Mouse (Mus musculus): ENCODE results near the gene Spata31d1d. TPM values are rescaled to one million over a fixed set of nuclear protein-coding genes. Genes with fewer than 3 reads are reported as not detected.
A peak's percentile ranks its signal among the peaks of the same experiment; 100 is the strongest.
"Not testable (repeated sequence)": the region's sequence is repeated elsewhere in the genome, so short reads cannot be mapped to it uniquely, and the experiment has no call there.

Gene Spata31d1d
- polyA plus RNA-seq, 1 experiment from 2014 or later: not detected

GRCm38 (mm10) chr13:59750310-59750709 lies 18.8 kb upstream of the Spata31d1d start:
- no peaks in the 10 kb centered on the region for H3K9me3 ChIP-seq
- no peaks in the 10 kb centered on the region for H3K4me1 ChIP-seq (replicated peaks)
- peaks cover 2% of the 10 kb centered on the region; the same call in 1 of the 2 replicates for H3K36me3 ChIP-seq
- no peaks in the 10 kb centered on the region for H3K27me3 ChIP-seq (replicated peaks)
- WGBS: 57% methylated on average over 12 of the region's 12 CpGs
- no peak overlapping the region for H3K9ac ChIP-seq
- ATAC-seq: no peak
- no peak overlapping the region for H3K27ac ChIP-seq
- no peak overlapping the region for H3K4me3 ChIP-seq (replicated peaks)
- H3K4me2 ChIP-seq (replicated peaks): no peak overlapping the region

GRCm38 (mm10) chr13:59746711-59747110 lies 15.2 kb upstream of the Spata31d1d start, which contains the start of gene 1700014D04Rik:
Gene 1700014D04Rik (minus strand): TSS chr13:59746752.
- no peak within 1 kb of the TSS for H3K4me3 ChIP-seq (replicated peaks)
- H3K36me3 ChIP-seq: no peaks in the 10 kb centered on the region
- no peak within 1 kb of the TSS for H3K9ac ChIP-seq
- H3K4me1 ChIP-seq (replicated peaks): no peaks in the 10 kb centered on the region
- no peaks in the 10 kb centered on the region for H3K9me3 ChIP-seq
- no peaks in the 10 kb centered on the region for H3K27me3 ChIP-seq (replicated peaks)
- no peak within 1 kb of the TSS for H3K4me2 ChIP-seq (replicated peaks)
- 84% methylated on average over 9 of the region's 9 CpGs for WGBS
- H3K27ac ChIP-seq: no peak within 1 kb of the TSS
- ATAC-seq: no peak

GRCm38 (mm10) chr13:59746164-59746563 lies 14.6 kb upstream of the Spata31d1d start:
- Histone ChIP-seq H3K36me3 (no peaks in the 10 kb centered on the region), H3K9me3 (no peaks in the 10 kb centered on the region), H3K4me3 (replicated peaks) (no peak overlapping the region), H3K4me1 (replicated peaks) (no peaks in the 10 kb centered on the region), H3K9ac (no peak overlapping the region), H3K27ac (no peak overlapping the region), H3K27me3 (replicated peaks) (no peaks in the 10 kb centered on the region), H3K4me2 (replicated peaks) (no peak overlapping the region)
- 80% methylated on average over 5 of the region's 6 CpGs for WGBS
- ATAC-seq: no peak

GRCm38 (mm10) chr13:59745462-59745861 lies 13.9 kb upstream of the Spata31d1d start:
- no peak overlapping the region for H3K9ac ChIP-seq
- no peak overlapping the region for H3K4me2 ChIP-seq (replicated peaks)
- ATAC-seq: no peak
- no peak overlapping the region for H3K4me3 ChIP-seq (replicated peaks)
- no peak overlapping the region for H3K27ac ChIP-seq
- H3K4me1 ChIP-seq (replicated peaks): no peaks in the 10 kb centered on the region
- no peaks in the 10 kb centered on the region for H3K36me3 ChIP-seq
- no peaks in the 10 kb centered on the region for H3K27me3 ChIP-seq (replicated peaks)
- no peaks in the 10 kb centered on the region for H3K9me3 ChIP-seq
- WGBS: 83% methylated on average over 6 of the region's 6 CpGs

- ATAC-seq: no peak
- 71% methylated on average over 10 of the region's 10 CpGs for WGBS
- Histone ChIP-seq H3K4me2 (replicated peaks) (no peak overlapping the region), H3K27ac (no peak overlapping the region), H3K9me3 (no peaks in the 10 kb centered on the region), H3K36me3 (no peaks in the 10 kb centered on the region), H3K4me3 (replicated peaks) (no peak overlapping the region), H3K4me1 (replicated peaks) (no peaks in the 10 kb centered on the region), H3K27me3 (replicated peaks) (no peaks in the 10 kb centered on the region), H3K9ac (no peak overlapping the region)
Measured at GRCm38 (mm10) chr13:59741697-59742096, 10.1 kb upstream of the Spata31d1d start.

- H3K27me3 ChIP-seq (replicated peaks): no peaks in the 10 kb centered on the region
- ATAC-seq: no peak
- 85% methylated on average over 11 of the region's 11 CpGs for WGBS
Measured at GRCm38 (mm10) chr13:59741096-59741495, 9.5 kb upstream of the Spata31d1d start.

GRCm38 (mm10) chr13:59739397-59739796 lies 7.8 kb upstream of the Spata31d1d start:
- no peak overlapping the region for H3K4me2 ChIP-seq (replicated peaks)
- no peak for ATAC-seq
- no peaks in the 10 kb centered on the region for H3K4me1 ChIP-seq (replicated peaks)
- 87% methylated on average over 4 of the region's 4 CpGs for WGBS
- H3K27ac ChIP-seq: no peak overlapping the region
- no peaks in the 10 kb centered on the region for H3K27me3 ChIP-seq (replicated peaks)
- no peak overlapping the region for H3K9ac ChIP-seq
- no peaks in the 10 kb centered on the region for H3K9me3 ChIP-seq
- H3K4me3 ChIP-seq (replicated peaks): no peak overlapping the region
- no peaks in the 10 kb centered on the region for H3K36me3 ChIP-seq

More at GRCm38 (mm10) chr13:59741096-59741495, 9.5 kb upstream of the Spata31d1d start:
- H3K36me3 ChIP-seq: no peaks in the 10 kb centered on the region
- no peaks in the 10 kb centered on the region for H3K4me1 ChIP-seq (replicated peaks)
- no peak overlapping the region for H3K9ac ChIP-seq
- no peak overlapping the region for H3K4me3 ChIP-seq (replicated peaks)
- no peaks in the 10 kb centered on the region for H3K9me3 ChIP-seq
- no peak overlapping the region for H3K27ac ChIP-seq
- H3K4me2 ChIP-seq (replicated peaks): no peak overlapping the region

GRCm38 (mm10) chr13:59738455-59738854 lies 6.9 kb upstream of the Spata31d1d start:
- H3K27ac ChIP-seq: no peak overlapping the region
- H3K9ac ChIP-seq: no peak overlapping the region
- 78% methylated on average over 2 of the region's 2 CpGs for WGBS
- H3K9me3 ChIP-seq: no peaks in the 10 kb centered on the region
- no peak for ATAC-seq
- no peak overlapping the region for H3K4me2 ChIP-seq (replicated peaks)
- H3K27me3 ChIP-seq (replicated peaks): no peaks in the 10 kb centered on the region
- H3K4me3 ChIP-seq (replicated peaks): no peak overlapping the region
- H3K36me3 ChIP-seq: no peaks in the 10 kb centered on the region
- no peaks in the 10 kb centered on the region for H3K4me1 ChIP-seq (replicated peaks)

GRCm38 (mm10) chr13:59735190-59735589 lies 3.6 kb upstream of the Spata31d1d start:
- Histone ChIP-seq H3K36me3 (no peaks in the 10 kb centered on the region), H3K27ac (no peak overlapping the region), H3K4me1 (replicated peaks) (no peaks in the 10 kb centered on the region), H3K9ac (no peak overlapping the region), H3K9me3 (no peaks in the 10 kb centered on the region), H3K4me3 (replicated peaks) (no peak overlapping the region), H3K4me2 (replicated peaks) (no peak overlapping the region), H3K27me3 (replicated peaks) (0 out of 2 replicates have a peak, but pooled peaks cover 3% of the 10 kb centered on the region)
- ATAC-seq: peak; percentile 65
- WGBS: 22% methylated on average over 3 of the region's 3 CpGs

GRCm38 (mm10) chr13:59734347-59734746 lies 2.8 kb upstream of the Spata31d1d start:
- not testable (repeated sequence) for H3K4me1 ChIP-seq (replicated peaks); H3K36me3 ChIP-seq; H3K4me3 ChIP-seq (replicated peaks); H3K27ac ChIP-seq; H3K27me3 ChIP-seq (replicated peaks); H3K9me3 ChIP-seq; H3K9ac ChIP-seq
- WGBS: 28% methylated on average over 6 of the region's 6 CpGs
- 0 out of 2 replicates have a peak overlapping the region, but pooled peaks have one; percentile 6 for H3K4me2 ChIP-seq (replicated peaks)
- ATAC-seq: peak; percentile 41

GRCm38 (mm10) chr13:59733936-59734335 lies 2.4 kb upstream of the Spata31d1d start:
- Histone ChIP-seq H3K4me1 (replicated peaks) (no peaks in the 10 kb centered on the region), H3K4me2 (replicated peaks) (no peak overlapping the region), H3K27me3 (replicated peaks) (0 out of 2 replicates have a peak, but pooled peaks cover 3% of the 10 kb centered on the region), H3K9ac (no peak overlapping the region), H3K36me3 (no peaks in the 10 kb centered on the region), H3K27ac (no peak overlapping the region), H3K9me3 (no peaks in the 10 kb centered on the region), H3K4me3 (replicated peaks) (no peak overlapping the region)
- peak; percentile 39; the same call in 1 of the 2 replicates for ATAC-seq
- 76% methylated on average over 4 of the region's 4 CpGs for WGBS

GRCm38 (mm10) chr13:59728378-59729093 lies 3.0 kb downstream of the Spata31d1d start:
- no peak overlapping the region for H3K27ac ChIP-seq
- no peak overlapping the region; the same call in 1 of the 2 replicates for H3K9ac ChIP-seq
- H3K9me3 ChIP-seq: no peaks in the 10 kb centered on the region
- H3K36me3 ChIP-seq: no peaks in the 10 kb centered on the region
- 24% methylated on average over 7 of the region's 7 CpGs for WGBS
- H3K4me2 ChIP-seq (replicated peaks): 0 out of 2 replicates have a peak overlapping the region, but pooled peaks have one; percentile 11
- ATAC-seq: peak; percentile 92
- H3K27me3 ChIP-seq (replicated peaks): 0 out of 2 replicates have a peak, but pooled peaks cover 3% of the 10 kb centered on the region
- H3K4me3 ChIP-seq (replicated peaks): no peak overlapping the region
- peaks cover 3% of the 10 kb centered on the region; the same call in 1 of the 2 replicates for H3K4me1 ChIP-seq (replicated peaks)

Data from intestine, embryonic 15.5 days (tissue).